Mouse (Mus musculus) 3T3-L1 (cell line): ENCODE data around the gene Nfkb2.
A peak's percentile ranks its signal among the peaks of the same experiment; 100 is the strongest.

Experiments used
- DNase-seq: peaks from one replicate; pipeline ENCODE4 v3.0.0-alpha.2; 2015; ENCODE audit warnings: low read depth, low spot score

Gene Nfkb2

DNA sequence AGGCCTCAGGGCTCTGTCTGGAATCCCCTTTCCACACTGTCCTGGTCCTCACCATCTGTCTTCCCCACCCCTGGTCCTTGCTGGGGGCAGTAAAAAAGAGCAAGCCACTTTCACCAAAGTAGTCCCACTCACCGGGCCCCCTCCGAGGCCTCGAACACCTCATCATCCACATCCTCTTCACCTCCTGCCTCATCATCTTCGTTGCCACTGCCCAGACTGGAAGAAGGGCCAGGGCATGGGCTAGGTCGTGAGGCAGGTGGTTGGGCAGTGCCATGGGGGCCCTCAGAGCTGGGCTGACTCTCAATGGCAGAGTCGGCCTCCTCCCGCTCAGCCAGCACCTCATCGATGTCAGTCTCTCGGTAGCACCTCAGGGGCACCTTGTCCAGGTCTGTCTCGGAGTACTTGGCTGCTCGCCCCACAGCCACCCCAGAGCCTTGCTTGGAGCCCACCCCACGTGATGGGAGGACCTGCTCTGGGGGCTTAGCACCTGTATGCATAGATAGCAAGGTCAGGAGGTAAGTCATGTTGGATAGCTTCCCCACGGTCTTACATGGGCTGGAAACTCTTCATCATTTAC lies 19.0 kb downstream of the Nfkb2 start:
- DNase-seq: no peak

DNA sequence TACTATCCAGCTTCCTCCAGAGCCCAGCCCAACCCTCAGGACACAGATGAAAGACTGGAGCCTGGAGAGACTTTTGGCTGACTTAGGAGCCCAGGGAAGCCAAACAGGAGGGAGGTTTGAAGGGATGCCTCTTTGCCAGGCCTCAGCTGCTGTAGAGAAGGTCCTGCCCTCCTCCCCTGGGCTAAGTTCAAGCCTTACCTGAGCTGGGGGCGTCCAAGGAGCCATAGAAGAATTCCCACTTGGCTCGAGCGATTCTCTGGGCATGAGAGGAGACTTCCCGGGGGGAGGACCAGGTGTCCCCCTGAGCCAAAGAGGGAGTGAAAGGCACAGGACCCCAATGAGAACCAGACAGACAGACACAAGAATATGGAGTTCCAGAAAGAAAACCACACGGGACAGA lies 19.6 kb downstream of the Nfkb2 start:
- DNase-seq: no peak

- no peak for DNase-seq
Measured at GRCm38 (mm10) chr19:46324366-46324765, 20.2 kb downstream of the Nfkb2 start.

DNA sequence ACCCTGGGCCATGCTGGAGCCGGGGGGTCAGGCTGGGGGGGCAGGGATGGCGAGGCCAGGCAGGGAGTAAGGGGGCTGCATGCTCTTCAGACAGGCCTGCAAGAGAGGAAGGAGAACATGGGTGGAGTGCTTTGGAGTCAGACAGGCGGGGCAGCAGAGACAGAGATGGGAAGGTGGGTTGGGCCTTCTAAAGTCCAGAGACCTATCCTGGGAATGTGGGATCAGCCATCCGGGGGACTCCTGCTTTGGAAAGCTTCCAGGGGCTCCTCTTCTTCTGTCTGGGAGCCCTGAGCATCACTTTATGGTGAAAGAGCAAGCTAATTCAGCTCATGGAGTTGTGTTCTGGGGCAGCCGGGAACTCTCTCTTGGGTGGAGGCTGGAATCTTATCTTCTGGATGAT lies 20.8 kb downstream of the Nfkb2 start:
- no peak for DNase-seq

GRCm38 (mm10) chr19:46326019-46326755 lies 22.1 kb downstream of the Nfkb2 start:
- DNase-seq: no peak

DNA sequence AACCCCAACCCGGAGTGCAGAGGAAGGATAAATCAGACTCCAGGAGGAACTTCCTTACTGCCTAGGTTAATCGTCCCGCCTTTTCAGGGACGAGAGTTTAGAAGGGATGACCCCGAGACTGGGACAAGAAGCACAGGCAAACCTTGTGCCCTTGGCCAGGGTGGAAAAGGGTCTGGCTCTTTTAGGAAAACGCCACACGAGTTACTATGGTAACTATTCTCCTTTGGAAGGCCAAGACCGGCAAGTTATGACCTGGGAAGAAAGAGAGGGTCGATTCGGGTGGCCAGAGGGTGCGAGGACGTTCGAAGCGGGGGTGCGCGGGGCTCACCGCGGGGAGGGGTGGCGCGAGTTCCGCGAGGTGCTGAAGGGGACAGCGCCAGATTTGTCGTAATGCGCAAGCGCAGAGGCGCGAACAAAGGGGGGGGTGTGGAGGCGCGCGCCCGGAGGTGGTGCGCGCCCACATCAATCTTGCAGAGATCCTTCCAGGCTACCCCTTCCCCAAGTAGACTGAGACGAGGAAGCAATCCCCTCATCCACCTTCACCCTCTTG lies 22.7 kb downstream of the Nfkb2 start, which contains the start of gene Psd:
TSS of gene Psd (minus strand) at position 401 of the 550 bp plus-strand sequence.
- no peak for DNase-seq

DNA sequence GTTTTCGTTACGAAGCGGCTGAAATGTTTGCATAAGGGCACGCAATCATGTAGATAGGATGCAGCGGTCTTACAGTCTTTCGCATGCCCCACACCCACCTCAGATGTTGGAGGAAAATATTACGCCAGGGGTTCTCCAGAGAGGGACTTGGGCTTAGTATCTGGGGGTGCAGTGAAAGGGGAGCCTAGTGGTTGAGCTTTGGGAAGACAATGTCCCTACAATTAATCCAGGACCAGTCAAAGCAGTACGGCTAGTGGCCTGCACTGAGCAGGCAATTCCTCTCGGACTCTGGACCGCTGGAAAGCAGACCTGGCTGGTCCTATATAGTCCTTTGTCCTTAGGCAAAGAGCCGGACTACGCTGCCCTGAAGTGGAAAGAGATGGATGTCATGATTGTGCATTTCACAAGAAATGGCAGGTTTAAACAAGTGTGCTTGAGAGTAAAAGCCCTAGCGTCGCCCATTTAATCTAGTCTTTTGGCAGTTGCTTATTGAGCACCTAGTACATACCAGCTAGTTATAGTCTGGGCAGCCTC lies 23.5 kb downstream of the Nfkb2 start:
- DNase-seq: no peak

- peak; percentile 98 for DNase-seq
Measured at GRCm38 (mm10) chr19:46328081-46329030, 24.2 kb downstream of the Nfkb2 start, which contains the start of gene Fbxl15. Fbxl15 (plus strand) TSS chr19:46328184.

- peak; percentile 36 for DNase-seq
Measured at GRCm38 (mm10) chr19:46329031-46329641, 25.0 kb downstream of the Nfkb2 start.

GRCm38 (mm10) chr19:46329951-46330350 lies 25.8 kb downstream of the Nfkb2 start:
- DNase-seq: peak; percentile 94

DNA sequence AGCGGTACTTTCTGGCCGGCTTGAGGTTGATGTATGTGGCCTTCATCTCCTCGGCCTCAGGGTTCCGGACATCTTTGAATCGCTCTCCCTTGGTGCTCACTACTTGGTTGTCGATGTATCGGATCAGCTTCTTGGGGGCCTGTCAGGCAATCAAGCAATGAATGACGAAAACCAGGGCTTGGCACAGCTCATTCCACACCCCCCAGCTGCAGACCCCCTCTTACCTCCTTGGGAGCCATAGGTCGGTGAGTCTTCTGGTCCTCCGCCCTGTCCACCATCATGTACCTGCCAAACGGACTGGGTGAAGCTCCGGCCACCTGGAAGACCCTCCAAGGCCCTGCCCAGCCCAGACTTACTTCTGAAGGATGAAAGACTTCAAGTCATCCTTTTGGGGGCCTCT lies 26.6 kb downstream of the Nfkb2 start:
- no peak for DNase-seq

GRCm38 (mm10) chr19:46331326-46331725 lies 27.2 kb downstream of the Nfkb2 start:
- DNase-seq: no peak

- no peak for DNase-seq
Measured at GRCm38 (mm10) chr19:46331936-46332335, 27.8 kb downstream of the Nfkb2 start.

DNA sequence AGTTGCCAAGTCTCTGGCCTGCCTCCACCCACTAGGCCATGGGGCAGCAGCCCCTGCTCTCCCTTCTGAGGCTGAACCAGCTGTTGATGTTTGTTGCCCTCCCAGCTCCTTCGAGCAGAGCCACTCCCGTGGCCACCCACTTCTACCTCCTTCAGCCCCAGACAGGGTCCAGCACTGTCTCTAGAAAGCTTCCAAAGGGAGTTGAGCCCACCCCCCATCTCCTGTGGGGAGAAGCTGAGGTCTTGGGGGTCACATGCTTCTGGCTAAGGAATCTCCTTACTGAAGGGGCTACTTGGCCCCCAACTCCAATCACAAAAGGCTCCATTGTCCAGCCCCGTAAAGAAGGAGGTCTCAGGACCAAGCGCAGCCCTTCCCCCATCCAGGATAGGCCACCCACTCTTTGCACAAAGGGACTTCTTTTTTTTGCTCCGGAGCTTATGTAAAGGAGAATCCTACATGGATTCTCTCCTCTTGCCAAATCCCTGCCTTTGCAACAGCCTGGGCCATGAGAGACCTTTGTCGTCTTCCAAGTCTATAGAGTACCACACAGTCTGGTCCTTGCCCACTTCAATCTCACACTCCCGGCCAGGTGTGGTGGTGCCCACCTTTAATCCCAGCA lies 28.7 kb downstream of the Nfkb2 start:
- DNase-seq: no peak

- no peak for DNase-seq
Measured at GRCm38 (mm10) chr19:46333906-46334305, 29.8 kb downstream of the Nfkb2 start.

GRCm38 (mm10) chr19:46337719-46338330 lies 33.7 kb downstream of the Nfkb2 start:
- DNase-seq: no peak

DNA sequence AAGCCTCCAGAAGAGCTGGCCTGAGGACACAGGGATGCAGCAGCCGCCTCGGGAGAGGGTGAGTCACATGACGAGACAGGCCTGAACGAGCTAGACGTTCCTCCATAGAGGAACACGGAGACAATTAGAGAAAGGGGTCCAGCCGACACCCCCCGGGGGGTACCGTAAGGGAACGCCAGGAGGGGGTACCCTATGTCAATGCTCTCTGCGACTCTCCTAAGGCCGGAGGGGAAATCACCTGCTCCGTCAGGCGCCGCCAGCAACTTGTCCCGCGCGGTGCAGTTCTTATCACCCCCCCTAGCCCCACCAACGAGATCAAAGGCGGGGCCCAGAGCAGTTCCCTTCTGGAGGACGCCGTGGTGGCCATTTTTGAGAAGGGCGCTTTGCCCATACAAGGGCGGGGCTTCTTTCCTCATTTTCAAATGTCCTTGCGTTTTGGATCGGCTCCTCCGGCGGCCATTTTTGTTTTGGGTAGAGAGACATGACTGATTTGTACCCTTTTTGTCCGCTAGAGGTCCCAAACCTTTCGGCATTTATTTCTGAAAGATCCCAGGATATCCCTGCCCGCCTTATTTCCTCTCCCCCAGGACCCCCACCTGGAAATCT lies 34.3 kb downstream of the Nfkb2 start, which contains the start of gene Cuedc2:
TSS of gene Cuedc2 (minus strand) at position 372 of the 606 bp plus-strand sequence.
- peak; percentile 99 for DNase-seq

DNA sequence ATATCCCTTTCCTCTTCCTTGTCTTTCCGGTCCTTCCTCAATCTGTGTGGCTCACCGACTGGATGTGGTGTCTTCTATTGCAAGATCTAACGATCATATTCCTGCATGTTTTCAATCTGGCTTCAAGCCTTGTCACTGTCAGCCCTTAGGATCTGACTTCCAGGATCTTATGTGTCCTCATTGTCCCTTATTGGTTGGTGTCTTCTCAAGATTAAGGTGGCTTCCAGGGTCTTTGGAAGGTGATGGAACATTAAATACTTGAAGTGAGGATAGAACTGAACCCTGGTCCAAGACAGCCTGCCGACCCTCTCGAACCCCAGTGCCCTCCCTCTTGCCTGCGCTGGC lies 34.8 kb downstream of the Nfkb2 start:
- no peak for DNase-seq

GRCm38 (mm10) chr19:46339287-46339971 lies 35.3 kb downstream of the Nfkb2 start:
- DNase-seq: peak; percentile 75
